Comparison of ENCODE assay signal across 25 mouse cellular contexts in genomic region chr12:117857023-117857422, GRCm38 (mm10). TPM values are rescaled to one million over a fixed set of nuclear protein-coding genes. Genes with fewer than 3 reads are reported as not detected.
A peak's percentile ranks its signal among the peaks of the same experiment; 100 is the strongest.
DNase-seq lines count a peak whose midpoint lies in the region; ATAC-seq and TF ChIP-seq lines count a peak whose summit lies in the region.
"Had no signal": no experiment of that assay in that cellular context is flagged by ENCODE, and none has a peak within 500 bp of the region (broad histone marks: within the 10 kb centered on the region; RNA-seq: fewer than 3 reads in every experiment).

No protein-coding gene starts in this region.

- no peaks in the 10 kb centered on the region for H3K27me3 ChIP-seq in liver, adult 2 months (ENCODE audit: control insufficient read depth, insufficient read depth, low read length)
- H3K27me3 ChIP-seq in liver, embryonic 11.5 days (replicated peaks; ENCODE audit: control insufficient read depth, insufficient read depth, low read length), result no peaks in the 10 kb centered on the region
- no peaks in the 10 kb centered on the region for H3K27me3 ChIP-seq in lung, embryonic 14.5 days (ENCODE audit: insufficient read depth, low read length)
- H3K27me3 ChIP-seq in lung, postnatal 0 days (replicated peaks; ENCODE audit: insufficient read depth, low read length), result no peaks in the 10 kb centered on the region
- no peaks in the 10 kb centered on the region for H3K27me3 ChIP-seq in liver, postnatal 0 days (ENCODE audit: insufficient read depth, low read length)
- H3K27me3 ChIP-seq: CH12.LX; embryonic facial prominence, embryonic 12.5 days; embryonic facial prominence, embryonic 15.5 days; hindbrain, embryonic 12.5 days; hindbrain, embryonic 15.5 days; Patski had no signal

- TF ChIP-seq EP300 in lung, postnatal 0 days (IDR thresholded peaks at IDR 0.05), result no peak
- TF ChIP-seq EP300 in liver, postnatal 0 days (IDR thresholded peaks at IDR 0.05; ENCODE audit: low read depth), result no peak

- no peaks in the 10 kb centered on the region for H3K79me2 ChIP-seq in liver, adult 2 months (ENCODE audit: control insufficient read depth, insufficient read depth, low read length)

- TF ChIP-seq CTCF in liver, adult 2 months (IDR thresholded peaks at IDR 0.05; ENCODE audit: low read depth, low read length), result no peak
- TF ChIP-seq CTCF in lung, embryonic 14.5 days (IDR thresholded peaks at IDR 0.05; ENCODE audit: low read depth), result no peak
- no peak for TF ChIP-seq CTCF in lung, postnatal 0 days (IDR thresholded peaks at IDR 0.05)
- no peak for TF ChIP-seq CTCF in liver, postnatal 0 days (IDR thresholded peaks at IDR 0.05; ENCODE audit: low read depth)

- TF ChIP-seq POLR2A in liver, adult 2 months (IDR thresholded peaks at IDR 0.05; ENCODE audit: extremely low read depth, insufficient read depth, low read length), result no peak

- no peaks in the 10 kb centered on the region for H3K4me1 ChIP-seq in liver, adult 2 months (ENCODE audit: control insufficient read depth, insufficient read depth, low read length)
- no peaks in the 10 kb centered on the region for H3K4me1 ChIP-seq in liver, embryonic 11.5 days (replicated peaks; ENCODE audit: control insufficient read depth, insufficient read depth, low read length)
- peaks cover 2% of the 10 kb centered on the region; the same call in 1 of the 2 replicates for H3K4me1 ChIP-seq in lung, embryonic 14.5 days (ENCODE audit: insufficient read depth)
- no peaks in the 10 kb centered on the region for H3K4me1 ChIP-seq in lung, postnatal 0 days (ENCODE audit: insufficient read depth, low read depth, low read length)
- H3K4me1 ChIP-seq in liver, postnatal 0 days (ENCODE audit: insufficient read depth), result no peaks in the 10 kb centered on the region
- H3K4me1 ChIP-seq: embryonic facial prominence, embryonic 12.5 days; embryonic facial prominence, embryonic 15.5 days; hindbrain, embryonic 12.5 days; hindbrain, embryonic 15.5 days had no signal

- no peak overlapping the region for H3K4me2 ChIP-seq in liver, embryonic 11.5 days
- H3K4me2 ChIP-seq in lung, embryonic 14.5 days, result no peak overlapping the region
- no peak overlapping the region for H3K4me2 ChIP-seq in lung, postnatal 0 days (replicated peaks; ENCODE audit: low read depth, low read length)
- peak overlapping the region; percentile 23; the same call in 1 of the 2 replicates for H3K4me2 ChIP-seq in liver, postnatal 0 days (ENCODE audit: low read depth, low read length)
- H3K4me2 ChIP-seq: embryonic facial prominence, embryonic 12.5 days; embryonic facial prominence, embryonic 15.5 days; heart, embryonic 11.5 days; hindbrain, embryonic 12.5 days; hindbrain, embryonic 15.5 days had no signal

- no peak overlapping the region for H3K9ac ChIP-seq in liver, adult 2 months (ENCODE audit: low read depth, low read length)
- H3K9ac ChIP-seq in liver, embryonic 11.5 days (ENCODE audit: low read depth, low read length), result no peak overlapping the region
- no peak overlapping the region for H3K9ac ChIP-seq in lung, embryonic 14.5 days
- H3K9ac ChIP-seq in lung, postnatal 0 days (replicated peaks; ENCODE audit: low read depth), result no peak overlapping the region
- H3K9ac ChIP-seq in liver, postnatal 0 days (replicated peaks), result no peak overlapping the region
- H3K9ac ChIP-seq: embryonic facial prominence, embryonic 12.5 days; embryonic facial prominence, embryonic 15.5 days; forebrain, postnatal 0 days; hindbrain, embryonic 12.5 days; hindbrain, embryonic 15.5 days had no signal

- peak; percentile 13 for DNase-seq in liver, adult 2 months (ENCODE audit: extremely low read depth, low read depth, low spot score)
- no peak for DNase-seq in liver, embryonic 11.5 days (ENCODE audit: low spot score)
- DNase-seq in lung, embryonic 14.5 days, result no peak
- DNase-seq in lung, postnatal 0 days (ENCODE audit: low spot score), result no peak
- DNase-seq in liver, postnatal 0 days, result no peak
- no peak for DNase-seq in spleen, postnatal 36 days (ENCODE audit: low spot score in 2 of 2)
- DNase-seq: adrenal gland, postnatal 10 days; adrenal gland, postnatal 36 days; B cell, adult 2 months; cerebellum, adult 18-20 months; cerebellum, adult 9-10 months; cerebellum, postnatal 14 days; forebrain, postnatal 0 days; gastrocnemius, adult 2 months; gastrocnemius, postnatal 14 days; heart, adult 11 months had no signal

- H3K27ac ChIP-seq in liver, adult 2 months (replicated peaks; ENCODE audit: insufficient read depth, low read depth, low read length), result no peak overlapping the region
- H3K27ac ChIP-seq in liver, embryonic 11.5 days (ENCODE audit: low read depth, low read length), result no peak overlapping the region
- H3K27ac ChIP-seq in lung, embryonic 14.5 days (ENCODE audit: low read depth), result no peak overlapping the region
- no peak overlapping the region for H3K27ac ChIP-seq in lung, postnatal 0 days (ENCODE audit: low read length)
- 0 out of 2 replicates have a peak overlapping the region, but pooled peaks have one; percentile 39 for H3K27ac ChIP-seq in liver, postnatal 0 days (ENCODE audit: low read depth)
- H3K27ac ChIP-seq: embryonic facial prominence, embryonic 12.5 days; embryonic facial prominence, embryonic 15.5 days; gastrocnemius, adult 2 months; hindbrain, embryonic 12.5 days; hindbrain, embryonic 15.5 days had no signal

- WGBS in liver, adult 2 months, result 26% methylated on average over 9 of the region's 9 CpGs
- WGBS in liver, embryonic 11.5 days, result 83% methylated on average over 9 of the region's 9 CpGs
- WGBS in lung, embryonic 14.5 days, result 47% methylated on average over 9 of the region's 9 CpGs
- WGBS in lung, postnatal 0 days, result 51% methylated on average over 9 of the region's 9 CpGs
- 57% methylated on average over 9 of the region's 9 CpGs for WGBS in liver, postnatal 0 days (ENCODE audit: insufficient replicate concordance)

- no peaks in the 10 kb centered on the region for H3K9me3 ChIP-seq in liver, embryonic 11.5 days (ENCODE audit: control insufficient read depth, low read length)
- no peaks in the 10 kb centered on the region for H3K9me3 ChIP-seq in lung, embryonic 14.5 days (ENCODE audit: low read depth, low read length)
- no peaks in the 10 kb centered on the region for H3K9me3 ChIP-seq in lung, postnatal 0 days (ENCODE audit: low read length)
- H3K9me3 ChIP-seq in liver, postnatal 0 days (ENCODE audit: low read length), result no peaks in the 10 kb centered on the region
- H3K9me3 ChIP-seq: embryonic facial prominence, embryonic 12.5 days; embryonic facial prominence, embryonic 15.5 days; hindbrain, embryonic 12.5 days; hindbrain, embryonic 15.5 days had no signal

- no peaks in the 10 kb centered on the region for H3K36me3 ChIP-seq in liver, adult 2 months (ENCODE audit: control insufficient read depth, insufficient read depth, low read length)
- no peaks in the 10 kb centered on the region for H3K36me3 ChIP-seq in liver, embryonic 11.5 days (ENCODE audit: control insufficient read depth, insufficient read depth, low read length)
- H3K36me3 ChIP-seq in lung, embryonic 14.5 days (ENCODE audit: insufficient read depth), result no peaks in the 10 kb centered on the region
- no peaks in the 10 kb centered on the region for H3K36me3 ChIP-seq in lung, postnatal 0 days (ENCODE audit: insufficient read depth, low read length)
- no peaks in the 10 kb centered on the region for H3K36me3 ChIP-seq in liver, postnatal 0 days (replicated peaks; ENCODE audit: insufficient read depth, low read length)
- H3K36me3 ChIP-seq: embryonic facial prominence, embryonic 12.5 days; embryonic facial prominence, embryonic 15.5 days; G1E; hindbrain, embryonic 12.5 days; hindbrain, embryonic 15.5 days had no signal

- H3K4me3 ChIP-seq in liver, adult 2 months (ENCODE audit: insufficient read depth, low read depth, low read length), result no peak overlapping the region
- no peak overlapping the region for H3K4me3 ChIP-seq in liver, embryonic 11.5 days (ENCODE audit: low read depth, low read length)
- H3K4me3 ChIP-seq in lung, embryonic 14.5 days (ENCODE audit: low read depth, low read length), result no peak overlapping the region
- H3K4me3 ChIP-seq in lung, postnatal 0 days (ENCODE audit: low read depth, low read length), result no peak overlapping the region
- no peak overlapping the region for H3K4me3 ChIP-seq in liver, postnatal 0 days (ENCODE audit: low read depth, low read length)
- H3K4me3 ChIP-seq: embryonic facial prominence, embryonic 12.5 days; embryonic facial prominence, embryonic 15.5 days; gastrocnemius, adult 2 months; hindbrain, embryonic 12.5 days; hindbrain, embryonic 15.5 days had no signal

- no peak for ATAC-seq in liver, embryonic 11.5 days (replicated peaks; ENCODE audit: low FRiP score)
- peak; percentile 28; the same call in 1 of the 2 replicates for ATAC-seq in lung, embryonic 14.5 days (ENCODE audit: insufficient read depth)
- ATAC-seq in lung, postnatal 0 days, result no peak
- ATAC-seq in liver, postnatal 0 days, result peak; percentile 91
- ATAC-seq: forebrain, embryonic 14.5 days; forebrain, postnatal 0 days; Patski had no signal

RNA-seq across cellular contexts. Expression of gene Cdca7l, which starts 52.9 kb away (rescaled TPM):
- 0.65 and 1.3 TPM in 2 replicates for total RNA-seq in liver, adult 2 months (2014; rRNA removed)
- polyA plus RNA-seq in liver, adult 2 months (2012; rRNA removed), result 0.10 and 0.18 TPM in 2 replicates
- 48.3 and 54.9 TPM in 2 replicates for polyA plus RNA-seq in liver, embryonic 11.5 days (2014; fragmentation: Nextera tagmentation; extraction: Ambion mirVana)
- 67.7 and 71.5 TPM in 2 replicates for polyA plus RNA-seq in lung, embryonic 14.5 days (2014; fragmentation: Nextera tagmentation; extraction: Ambion mirVana)
- polyA plus RNA-seq in lung, postnatal 0 days (2015; fragmentation: Nextera tagmentation; extraction: Ambion mirVana), result 6.7 and 8.8 TPM in 2 replicates
- polyA plus RNA-seq in liver, postnatal 0 days (2015; fragmentation: Nextera tagmentation; extraction: Ambion mirVana), result 7.5 and 7.8 TPM in 2 replicates
- total RNA-seq: gastrocnemius, adult 2 months had no signal

Comparison
In these comparisons a context has a peak if more than half of its experiments do, and no peak if none do; other contexts are left out.
1. ATAC-seq: peak in lung, embryonic 14.5 days (single experiment) and liver, postnatal 0 days (single experiment); none in liver, embryonic 11.5 days (single experiment) and lung, postnatal 0 days (single experiment).